Mouse (Mus musculus) thymus, postnatal 0 days (tissue): ENCODE results near the gene Gm13697. TPM values are rescaled to one million over a fixed set of nuclear protein-coding genes. Genes with fewer than 3 reads are reported as not detected.

Experiments
- DNase-seq: peaks from one replicate; pipeline ENCODE4 v3.0.0-alpha.2; 2015; ENCODE audit warnings: low spot score
- polyA plus RNA-seq: library from polyadenylated mRNA; unstranded; fragments of >200 nt; fragmentation: Nextera tagmentation; extraction: Ambion mirVana; gene quantifications from 2 replicates; pipeline ENCODE4 v1.2.1, GENCODE M21; 2015

The Gm13697 gene
- polyA plus RNA-seq, 1 experiment from 2014 or later: not detected

- no peak for DNase-seq
Measured at GRCm38 (mm10) chr2:84032505-84032904, 48.0 kb downstream of the Gm13697 start.

- no peak for DNase-seq
Measured at GRCm38 (mm10) chr2:84035997-84036396, 51.5 kb downstream of the Gm13697 start.

Other genes with a start within 250 kb of the Gm13697 start
- 0.60 and 0.94 TPM in 2 replicates for gene Fam171b, start 172.1 kb upstream of the Gm13697 start, polyA plus RNA-seq
- 0.06 TPM in 1 of 2 replicates, not detected in the other for gene Zswim2, start 43.5 kb upstream of the Gm13697 start, polyA plus RNA-seq
- not detected in 2 replicates for gene Gm13698, start 29.1 kb upstream of the Gm13697 start, polyA plus RNA-seq
- gene Gm13693, start 23.2 kb upstream of the Gm13697 start, polyA plus RNA-seq: not detected in 2 replicates
- not detected in 2 replicates for gene Gm13695, start 17.4 kb upstream of the Gm13697 start, polyA plus RNA-seq
- not detected in 2 replicates for gene Gm13696, start 11.6 kb upstream of the Gm13697 start, polyA plus RNA-seq
- not detected in 2 replicates for gene Gm13694, start 5.8 kb upstream of the Gm13697 start, polyA plus RNA-seq
- not detected in 2 replicates for gene Gm13691, start 5.8 kb downstream of the Gm13697 start, polyA plus RNA-seq